ENCODE assay signal across 8 mouse cellular contexts in the genomic region with DNA sequence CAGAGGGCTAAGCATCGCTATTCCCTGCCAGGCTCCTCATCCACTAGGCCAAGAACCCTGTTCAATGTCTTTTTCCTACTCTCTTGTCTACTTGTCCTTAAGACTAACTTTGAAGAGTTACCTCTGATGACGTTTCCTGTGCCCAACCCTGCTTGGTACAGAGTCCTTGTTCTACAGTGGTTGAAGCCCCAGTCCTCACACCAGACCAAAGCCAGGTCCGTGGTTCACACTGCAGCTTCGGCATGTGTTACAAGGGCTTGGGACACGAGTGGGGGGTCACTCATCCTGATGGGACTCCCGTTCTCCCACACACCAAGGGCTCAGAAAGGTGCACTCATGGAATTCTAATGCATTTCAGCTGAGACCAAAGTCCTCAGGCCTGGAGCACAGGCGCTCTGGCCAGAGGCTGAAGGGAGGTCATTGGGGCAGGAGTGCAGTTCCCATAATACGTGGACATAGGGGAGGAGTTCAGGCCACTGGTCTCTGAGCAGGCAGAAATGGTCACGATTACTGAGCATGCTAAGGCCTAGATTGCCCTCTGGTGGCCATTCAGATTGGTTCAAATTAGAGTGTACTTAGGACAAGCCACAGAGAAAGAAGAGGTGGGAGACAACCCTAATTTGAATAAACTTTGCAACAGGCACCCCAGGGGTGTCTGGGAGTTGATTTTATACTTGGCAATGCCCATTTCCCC.
A peak's percentile ranks its signal among the peaks of the same experiment; 100 is the strongest.
DNase-seq lines count a peak whose midpoint lies in the region; ATAC-seq and TF ChIP-seq lines count a peak whose summit lies in the region.

No protein-coding gene starts in this region.

- no peaks in the 10 kb centered on the region for H3K36me3 ChIP-seq in thymus, adult 2 months (ENCODE audit: control insufficient read depth, insufficient read depth, low read length)
- no peaks in the 10 kb centered on the region for H3K36me3 ChIP-seq in lung, embryonic 14.5 days (ENCODE audit: insufficient read depth)

- TF ChIP-seq CTCF in thymus, adult 2 months (IDR thresholded peaks at IDR 0.05; ENCODE audit: borderline replicate concordance, control insufficient read depth, extremely low read depth, insufficient read depth, low read length, poor library complexity): no peak
- TF ChIP-seq CTCF in lung, embryonic 14.5 days (IDR thresholded peaks at IDR 0.05; ENCODE audit: low read depth): peak; percentile 60

- no peaks in the 10 kb centered on the region for H3K4me1 ChIP-seq in thymus, adult 2 months (replicated peaks; ENCODE audit: control insufficient read depth, insufficient read depth, low read length)
- H3K4me1 ChIP-seq in lung, embryonic 14.5 days (ENCODE audit: insufficient read depth): no peaks in the 10 kb centered on the region

- 84% methylated on average over 9 of the region's 9 CpGs for WGBS in thymus, adult 2 months
- 75% methylated on average over 9 of the region's 9 CpGs for WGBS in lung, embryonic 14.5 days

- H3K9ac ChIP-seq in lung, embryonic 14.5 days: no peak overlapping the region

- TF ChIP-seq POLR2A in thymus, adult 2 months (IDR thresholded peaks at IDR 0.05; ENCODE audit: control insufficient read depth, extremely low read depth, insufficient read depth, low read length, poor library complexity): no peak

- no peak overlapping the region for H3K4me3 ChIP-seq in thymus, adult 2 months (ENCODE audit: control insufficient read depth, insufficient read depth, low read length)
- no peak overlapping the region for H3K4me3 ChIP-seq in lung, embryonic 14.5 days (ENCODE audit: low read depth, low read length)

- intact Hi-C loops in gastrocnemius, postnatal 36 days (cut with DNase I): no loop called here

- no peak overlapping the region for H3K27ac ChIP-seq in thymus, adult 2 months (ENCODE audit: control insufficient read depth, insufficient read depth, low read length)
- no peak overlapping the region for H3K27ac ChIP-seq in lung, embryonic 14.5 days (ENCODE audit: low read depth)

- peak; percentile 22 for DNase-seq in gastrocnemius, adult 18-20 months (ENCODE audit: low spot score)
- no peak for DNase-seq in gastrocnemius, postnatal 36 days
- DNase-seq in thymus, adult 2 months: peak; percentile 12
- no peak for DNase-seq in thymus, adult 18-20 months
- DNase-seq in fibroblast of lung, adult 2 months (ENCODE audit: low read depth): peak; percentile 30
- DNase-seq in lung, embryonic 14.5 days: peak; percentile 70
- DNase-seq in thymus, postnatal 4 days: no peak

- H3K27me3 ChIP-seq in thymus, adult 2 months (ENCODE audit: control insufficient read depth, insufficient read depth, low read length): no peaks in the 10 kb centered on the region
- H3K27me3 ChIP-seq in lung, embryonic 14.5 days (ENCODE audit: insufficient read depth, low read length): no peaks in the 10 kb centered on the region

- H3K9me3 ChIP-seq in lung, embryonic 14.5 days (ENCODE audit: low read depth, low read length): 0 out of 2 replicates have a peak, but pooled peaks cover under 1% of the 10 kb centered on the region

- no peak for ATAC-seq in lung, embryonic 14.5 days (ENCODE audit: insufficient read depth)
- ATAC-seq in activated CD4-positive, CD25-positive, alpha-beta regulatory T cell, adult 4 months: no peak

- H3K4me2 ChIP-seq in lung, embryonic 14.5 days: no peak overlapping the region

Comparison
In these comparisons a context has a peak if more than half of its experiments do, and no peak if none do; other contexts are left out.
1. DNase-seq: peak in gastrocnemius, adult 18-20 months (single experiment), thymus, adult 2 months (single experiment), fibroblast of lung, adult 2 months (single experiment) and lung, embryonic 14.5 days (single experiment); none in gastrocnemius, postnatal 36 days (0 of 2), thymus, adult 18-20 months (0 of 2) and thymus, postnatal 4 days (single experiment).